Mouse (Mus musculus) left cerebral cortex, adult 2 months (tissue): ENCODE measurements at regions not wholly inside any gene's neighbourhood (a gene's known extent, or its start where the extent isn't known, plus 50 kb on each side); places are given as distances from the start of the nearest gene placed in this dataset.

Source experiments
- DNase-seq, 2 experiments: peaks; one replicate each; pipeline ENCODE4 v3.0.0; 2021 to 2022; ENCODE audit warnings: low spot score in 2 of 2, mixed read lengths in 1 of 2; ENCODE audit errors: extremely low spot score in 1 of 2
- H3K27ac ChIP-seq: fragments of 200-600 bp; 2 replicates; pipeline ENCODE4 v1.8.1; 2022
- H3K4me3 ChIP-seq: fragments of 200-600 bp; 2 replicates; pipeline ENCODE4 v1.8.1; 2022
- CTCF ChIP-seq: fragments of 200-600 bp; IDR thresholded peaks from 2 replicates; pipeline ENCODE4 v1.8.1; 2022; ENCODE audit warnings: antibody characterized with exemption, mild to moderate bottlenecking, moderate library complexity
- intact Hi-C: fragments of 180-260 bp; cut with DNase I; formaldehyde crosslinking; loops from one replicate; pipeline ENCODE4 v1.15.1; 2025

GRCm38 (mm10) chr12:58901931-58902330 lies 109.9 kb downstream of the Sec23a start:
- Histone ChIP-seq H3K4me3 (no peak overlapping the region), H3K27ac (no peak overlapping the region)
- DNase-seq, result no peak
- intact Hi-C loops, result no loop called here
- TF ChIP-seq CTCF, result no peak

- Histone ChIP-seq H3K4me3 (no peak overlapping the region), H3K27ac (no peak overlapping the region)
- DNase-seq, result no peak
- intact Hi-C loops, result no loop called here
- no peak for TF ChIP-seq CTCF
These were observed 136.0 kb downstream of the Sec23a start for GRCm38 (mm10) chr12:58875808-58876207.

GRCm38 (mm10) chr12:58872465-58872864 lies 139.4 kb downstream of the Sec23a start:
- Histone ChIP-seq H3K27ac (no peak overlapping the region), H3K4me3 (no peak overlapping the region)
- no peak for TF ChIP-seq CTCF
- intact Hi-C loops, result no loop called here
- DNase-seq, result no peak

- intact Hi-C loops, result no loop called here
- DNase-seq, result no peak
- no peak overlapping the region for H3K4me3 ChIP-seq
- no peak for TF ChIP-seq CTCF
- H3K27ac ChIP-seq, result no peak overlapping the region
These were observed 155.3 kb downstream of the Sec23a start for GRCm38 (mm10) chr12:58856498-58856897.

GRCm38 (mm10) chr12:58851677-58852385 lies 160.0 kb downstream of the Sec23a start:
- intact Hi-C loops, result no loop called here
- no peak for DNase-seq
- no peak for TF ChIP-seq CTCF

GRCm38 (mm10) chr12:58829656-58830055 lies 182.2 kb downstream of the Sec23a start:
- TF ChIP-seq CTCF, result no peak
- no peak for DNase-seq
- intact Hi-C loops, result no loop called here

More at GRCm38 (mm10) chr12:58851677-58852385, 160.0 kb downstream of the Sec23a start:
- no peak overlapping the region for H3K27ac ChIP-seq
- H3K4me3 ChIP-seq, result no peak overlapping the region

GRCm38 (mm10) chr12:58827864-58828263 lies 184.0 kb downstream of the Sec23a start:
- no peak for DNase-seq
- no peak for TF ChIP-seq CTCF
- intact Hi-C loops, result no loop called here

More at GRCm38 (mm10) chr12:58829656-58830055, 182.2 kb downstream of the Sec23a start:
- Histone ChIP-seq H3K4me3 (no peak overlapping the region), H3K27ac (no peak overlapping the region)

GRCm38 (mm10) chr12:58825139-58825921 lies 186.5 kb downstream of the Sec23a start:
- Histone ChIP-seq H3K4me3 (no peak overlapping the region), H3K27ac (no peak overlapping the region)
- DNase-seq, result no peak
- TF ChIP-seq CTCF, result no peak
- intact Hi-C loops, result no loop called here

More at GRCm38 (mm10) chr12:58827864-58828263, 184.0 kb downstream of the Sec23a start:
- H3K27ac ChIP-seq, result no peak overlapping the region
- H3K4me3 ChIP-seq, result no peak overlapping the region

GRCm38 (mm10) chr12:58822971-58823370 lies 188.8 kb downstream of the Sec23a start:
- no peak for TF ChIP-seq CTCF
- DNase-seq, result no peak
- no peak overlapping the region for H3K4me3 ChIP-seq
- intact Hi-C loops, result no loop called here
- H3K27ac ChIP-seq, result no peak overlapping the region

GRCm38 (mm10) chr12:58804068-58804467 lies 207.7 kb downstream of the Sec23a start:
- intact Hi-C loops, result loop anchor here (5.0 to 10.0 kb wide), 4 partner anchors 152 to 977 kb away; partner anchors contain the start of gene Sstr1
- DNase-seq, result no peak
- H3K27ac ChIP-seq, result no peak overlapping the region
- TF ChIP-seq CTCF, result no peak
- H3K4me3 ChIP-seq, result no peak overlapping the region

- peak; percentile 86 for TF ChIP-seq CTCF
- intact Hi-C loops, result loop anchor here (5.0 to 10.0 kb wide), 4 partner anchors 150 to 975 kb away; partner anchors contain the start of gene Sstr1
These were observed 209.4 kb downstream of the Sec23a start for GRCm38 (mm10) chr12:58802410-58802809.

More at GRCm38 (mm10) chr12:58802410-58802809, 209.4 kb downstream of the Sec23a start:
- H3K4me3 ChIP-seq, result no peak overlapping the region
- DNase-seq, result peak; percentile 73 to 79
- no peak overlapping the region for H3K27ac ChIP-seq
